Mouse (Mus musculus) bone marrow, adult 2 months (tissue): ENCODE measurements around the gene Rab3gap2.

Source experiments
- CTCF ChIP-seq: fragments of 200-500 bp; IDR thresholded peaks from 2 replicates; pipeline ENCODE4 v1.5.1; 2011; ENCODE audit warnings: low read length, control low read depth; ENCODE audit not compliant: control insufficient read depth, insufficient read depth
- POLR2A ChIP-seq: fragments of 200-500 bp; IDR thresholded peaks from 2 replicates; pipeline ENCODE4 v1.6.1; 2011; ENCODE audit warnings: low read depth, mild to moderate bottlenecking, control low read depth, low read length, borderline replicate concordance; ENCODE audit not compliant: control insufficient read depth

GRCm38 (mm10) chr1:185283247-185283646 lies 79.3 kb downstream of the Rab3gap2 start:
- TF ChIP-seq CTCF: no peak
- no peak for TF ChIP-seq POLR2A
